Mouse (Mus musculus): ENCODE measurements around the gene Ifnab. TPM values are rescaled to one million over a fixed set of nuclear protein-coding genes. Genes with fewer than 3 reads are reported as not detected.
A peak's percentile ranks its signal among the peaks of the same experiment; 100 is the strongest.

The Ifnab gene
- total and polyA plus RNA-seq, 3 experiments: not detected

DNA sequence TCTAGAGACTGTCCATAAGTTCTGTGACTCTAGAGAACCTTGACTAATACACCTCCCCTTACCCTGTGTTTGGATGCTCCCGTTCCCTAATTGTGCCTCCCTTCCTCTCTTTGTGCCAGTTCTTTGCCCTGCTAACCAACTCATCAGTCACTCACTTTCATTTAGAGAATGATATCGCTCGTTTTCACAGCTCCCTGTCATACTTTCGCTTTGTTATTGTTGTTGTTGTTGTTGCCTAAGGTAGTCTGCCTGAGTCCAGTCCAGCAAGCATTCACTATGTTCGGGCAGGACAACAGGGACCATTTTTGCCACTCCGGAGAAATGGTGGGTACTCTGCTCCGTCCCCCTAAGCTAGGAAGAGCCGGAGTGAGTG, 50.5 kb downstream of the Ifnab start:
- Histone ChIP-seq H3K27me3 (replicated peaks) (peaks cover 12% of the 10 kb centered on the region), H3K79me2 (replicated peaks; ENCODE audit: control insufficient read depth, extremely low read depth, insufficient read depth, poor library complexity, severe bottlenecking) (no peaks in the 10 kb centered on the region), H3K4me1 (ENCODE audit: control insufficient read depth in 1 of 2, insufficient read depth in 2 of 2) (no peaks in the 10 kb centered on the region), H3K4me3 (replicated peaks in 1 of 3; ENCODE audit: low read depth in 2 of 3, low read length in 2 of 3, poor library complexity in 1 of 3) (peak overlapping the region; percentile 54 to 85 (median 61)), H3K4me2 (ENCODE audit: insufficient read depth, low read depth, poor library complexity, severe bottlenecking) (peak overlapping the region; percentile 73), H3K9me3 (replicated peaks; ENCODE audit: low read length) (peaks cover 4% of the 10 kb centered on the region), H3K36me3 (replicated peaks in 1 of 2; ENCODE audit: control insufficient read depth in 1 of 2, insufficient read depth in 1 of 2, low read length in 1 of 2) (no peaks in the 10 kb centered on the region), H3K27ac (ENCODE audit: insufficient read depth, low read depth) (no peak overlapping the region), H3K9ac (ENCODE audit: insufficient read depth, low read depth) (peak overlapping the region; percentile 57)
- no peak for TF ChIP-seq SIN3A (IDR thresholded peaks at IDR 0.05; ENCODE audit: low read length)
- 0 out of 2 replicates have a peak, but pooled peaks have one; percentile 41 for TF ChIP-seq MXI1 (IDR thresholded peaks at IDR 0.05; ENCODE audit: low read depth, low read length)
- dilution Hi-C loops (cut with MboI; ENCODE audit: extremely low pct_ligation_motif_present, extremely low pct_unique_long_range_greater_than_20kb, low sequenced_read_pairs): no loop called here
- no peak for DNase-seq (ENCODE audit: extremely low read depth)
- in situ Hi-C loops (cut with MboI; ENCODE audit: low pct_ligation_motif_present, low pct_unique_long_range_greater_than_20kb, low sequenced_read_pairs): no loop called here

Other genes starting within 250 kb of the Ifnab start
Only the 20 nearest of the 32 such genes appear.
- not detected in 2 replicates for gene Ifna9, start 99.0 kb downstream of the Ifnab start, total RNA-seq (2012; rRNA removed)
- not detected in 2 replicates for gene Ifna9, start 99.0 kb downstream of the Ifnab start, total RNA-seq (2014; rRNA removed)
- not detected in 2 replicates for gene Ifna9, start 99.0 kb downstream of the Ifnab start, polyA plus RNA-seq (2012; ENCODE audit: insufficient read length, low read depth)
- not detected in 2 replicates for gene Ifna12, start 88.0 kb downstream of the Ifnab start, total RNA-seq (2012; rRNA removed)
- gene Ifna12, start 88.0 kb downstream of the Ifnab start, total RNA-seq (2014; rRNA removed): not detected in 2 replicates
- gene Ifna12, start 88.0 kb downstream of the Ifnab start, polyA plus RNA-seq (2012; ENCODE audit: insufficient read length, low read depth): not detected in 2 replicates
- gene C87499, start 56.9 kb downstream of the Ifnab start, total RNA-seq (2012; rRNA removed): not detected in 2 replicates
- gene C87499, start 56.9 kb downstream of the Ifnab start, total RNA-seq (2014; rRNA removed): not detected in 2 replicates
- not detected in 2 replicates for gene C87499, start 56.9 kb downstream of the Ifnab start, polyA plus RNA-seq (2012; ENCODE audit: insufficient read length, low read depth)
- not detected in 2 replicates for gene Ifna13, start 46.9 kb downstream of the Ifnab start, total RNA-seq (2012; rRNA removed)
- gene Ifna13, start 46.9 kb downstream of the Ifnab start, total RNA-seq (2014; rRNA removed): not detected in 2 replicates
- gene Ifna13, start 46.9 kb downstream of the Ifnab start, polyA plus RNA-seq (2012; ENCODE audit: insufficient read length, low read depth): not detected in 2 replicates
- gene Ifna16, start 14.4 kb downstream of the Ifnab start, total RNA-seq (2012; rRNA removed): not detected in 2 replicates
- gene Ifna16, start 14.4 kb downstream of the Ifnab start, total RNA-seq (2014; rRNA removed): not detected in 2 replicates
- not detected in 2 replicates for gene Ifna16, start 14.4 kb downstream of the Ifnab start, polyA plus RNA-seq (2012; ENCODE audit: insufficient read length, low read depth)
- gene Ifna2, start 7.4 kb downstream of the Ifnab start, total RNA-seq (2012; rRNA removed): not detected in 2 replicates
- not detected in 2 replicates for gene Ifna2, start 7.4 kb downstream of the Ifnab start, total RNA-seq (2014; rRNA removed)
- gene Ifna2, start 7.4 kb downstream of the Ifnab start, polyA plus RNA-seq (2012; ENCODE audit: insufficient read length, low read depth): not detected in 2 replicates
- gene Gm26566, start 30.4 kb upstream of the Ifnab start, total RNA-seq (2012; rRNA removed): 10.2 and 11.9 TPM in 2 replicates
- gene Gm26566, start 30.4 kb upstream of the Ifnab start, total RNA-seq (2014; rRNA removed): not detected in 2 replicates
- 0.49 TPM in 1 of 2 replicates, not detected in the other for gene Gm26566, start 30.4 kb upstream of the Ifnab start, polyA plus RNA-seq (2012; ENCODE audit: insufficient read length, low read depth)
- gene Klhl9, start 31.1 kb upstream of the Ifnab start, total RNA-seq (2012; rRNA removed): 40.0 and 42.2 TPM in 2 replicates
- gene Klhl9, start 31.1 kb upstream of the Ifnab start, total RNA-seq (2014; rRNA removed): 51.6 and 55.2 TPM in 2 replicates
- gene Klhl9, start 31.1 kb upstream of the Ifnab start, polyA plus RNA-seq (2012; ENCODE audit: insufficient read length, low read depth): 16.1 and 19.1 TPM in 2 replicates
- not detected in 2 replicates for gene Gm13271, start 63.5 kb upstream of the Ifnab start, total RNA-seq (2012; rRNA removed)
- not detected in 2 replicates for gene Gm13271, start 63.5 kb upstream of the Ifnab start, total RNA-seq (2014; rRNA removed)
- not detected in 2 replicates for gene Gm13271, start 63.5 kb upstream of the Ifnab start, polyA plus RNA-seq (2012; ENCODE audit: insufficient read length, low read depth)
- not detected in 2 replicates for gene Gm13283, start 68.8 kb upstream of the Ifnab start, total RNA-seq (2012; rRNA removed)
- not detected in 2 replicates for gene Gm13283, start 68.8 kb upstream of the Ifnab start, total RNA-seq (2014; rRNA removed)
- gene Gm13283, start 68.8 kb upstream of the Ifnab start, polyA plus RNA-seq (2012; ENCODE audit: insufficient read length, low read depth): not detected in 2 replicates
- not detected in 2 replicates for gene Gm13290, start 82.5 kb upstream of the Ifnab start, total RNA-seq (2012; rRNA removed)
- gene Gm13290, start 82.5 kb upstream of the Ifnab start, total RNA-seq (2014; rRNA removed): not detected in 2 replicates
- gene Gm13290, start 82.5 kb upstream of the Ifnab start, polyA plus RNA-seq (2012; ENCODE audit: insufficient read length, low read depth): not detected in 2 replicates
- not detected in 2 replicates for gene Gm13289, start 85.6 kb upstream of the Ifnab start, total RNA-seq (2012; rRNA removed)
- not detected in 2 replicates for gene Gm13289, start 85.6 kb upstream of the Ifnab start, total RNA-seq (2014; rRNA removed)
- not detected in 2 replicates for gene Gm13289, start 85.6 kb upstream of the Ifnab start, polyA plus RNA-seq (2012; ENCODE audit: insufficient read length, low read depth)
- gene Gm13272, start 88.5 kb upstream of the Ifnab start, total RNA-seq (2012; rRNA removed): not detected in 2 replicates
- not detected in 2 replicates for gene Gm13272, start 88.5 kb upstream of the Ifnab start, total RNA-seq (2014; rRNA removed)
- gene Gm13272, start 88.5 kb upstream of the Ifnab start, polyA plus RNA-seq (2012; ENCODE audit: insufficient read length, low read depth): not detected in 2 replicates
- gene Ifnz, start 90.8 kb upstream of the Ifnab start, total RNA-seq (2012; rRNA removed): not detected in 2 replicates
- not detected in 2 replicates for gene Ifnz, start 90.8 kb upstream of the Ifnab start, total RNA-seq (2014; rRNA removed)
- not detected in 2 replicates for gene Ifnz, start 90.8 kb upstream of the Ifnab start, polyA plus RNA-seq (2012; ENCODE audit: insufficient read length, low read depth)
- gene Gm13276, start 94.3 kb upstream of the Ifnab start, total RNA-seq (2012; rRNA removed): not detected in 2 replicates
- gene Gm13276, start 94.3 kb upstream of the Ifnab start, total RNA-seq (2014; rRNA removed): not detected in 2 replicates
- not detected in 2 replicates for gene Gm13276, start 94.3 kb upstream of the Ifnab start, polyA plus RNA-seq (2012; ENCODE audit: insufficient read length, low read depth)
- gene Gm13277, start 97.3 kb upstream of the Ifnab start, total RNA-seq (2012; rRNA removed): not detected in 2 replicates
- not detected in 2 replicates for gene Gm13277, start 97.3 kb upstream of the Ifnab start, total RNA-seq (2014; rRNA removed)
- gene Gm13277, start 97.3 kb upstream of the Ifnab start, polyA plus RNA-seq (2012; ENCODE audit: insufficient read length, low read depth): not detected in 2 replicates
- not detected in 2 replicates for gene Gm13278, start 100.2 kb upstream of the Ifnab start, total RNA-seq (2012; rRNA removed)
- gene Gm13278, start 100.2 kb upstream of the Ifnab start, total RNA-seq (2014; rRNA removed): not detected in 2 replicates
- gene Gm13278, start 100.2 kb upstream of the Ifnab start, polyA plus RNA-seq (2012; ENCODE audit: insufficient read length, low read depth): not detected in 2 replicates
- gene Gm13275, start 103.1 kb upstream of the Ifnab start, total RNA-seq (2012; rRNA removed): not detected in 2 replicates
- gene Gm13275, start 103.1 kb upstream of the Ifnab start, total RNA-seq (2014; rRNA removed): not detected in 2 replicates
- not detected in 2 replicates for gene Gm13275, start 103.1 kb upstream of the Ifnab start, polyA plus RNA-seq (2012; ENCODE audit: insufficient read length, low read depth)
- not detected in 2 replicates for gene Gm13279, start 106.0 kb upstream of the Ifnab start, total RNA-seq (2012; rRNA removed)
- gene Gm13279, start 106.0 kb upstream of the Ifnab start, total RNA-seq (2014; rRNA removed): not detected in 2 replicates
- not detected in 2 replicates for gene Gm13279, start 106.0 kb upstream of the Ifnab start, polyA plus RNA-seq (2012; ENCODE audit: insufficient read length, low read depth)
- not detected in 2 replicates for gene Gm13285, start 108.3 kb upstream of the Ifnab start, total RNA-seq (2012; rRNA removed)
- not detected in 2 replicates for gene Gm13285, start 108.3 kb upstream of the Ifnab start, total RNA-seq (2014; rRNA removed)
- not detected in 2 replicates for gene Gm13285, start 108.3 kb upstream of the Ifnab start, polyA plus RNA-seq (2012; ENCODE audit: insufficient read length, low read depth)

Measured in CH12.LX (cell line).